Mouse (Mus musculus) embryonic facial prominence, embryonic 14.5 days (tissue): Measurements from ENCODE around the gene Ttc29. TPM values are rescaled to one million over a fixed set of nuclear protein-coding genes. Genes with fewer than 3 reads are reported as not detected.

ENCODE experiments used
- ATAC-seq: fragments of 200-750 bp; cut with Nextera tagmentation; 2 replicates; pipeline ENCODE4 v1.8.0; 2017; ENCODE audit warnings: low read depth, moderate number of reproducible peaks, moderate TSS enrichment
- DNase-seq: peaks from one replicate; pipeline ENCODE4 v3.0.0-alpha.2; 2015; ENCODE audit warnings: low spot score
- H3K27ac ChIP-seq: fragments of 300-500 bp; sonication (generic); replicated peaks from 2 replicates; pipeline ENCODE4 v1.5.1; 2014; ENCODE audit warnings: low read depth, mild to moderate bottlenecking, low read length, moderate library complexity
- H3K27me3 ChIP-seq: fragments of 300-500 bp; sonication (generic); replicated peaks from 2 replicates; pipeline ENCODE4 v1.6.1; 2014; ENCODE audit warnings: low read length; ENCODE audit not compliant: control insufficient read depth, insufficient read depth
- H3K36me3 ChIP-seq: fragments of 300-500 bp; sonication (generic); 2 replicates; pipeline ENCODE4 v1.6.1; 2014; ENCODE audit warnings: low read length, mixed read lengths; ENCODE audit not compliant: control insufficient read depth, insufficient read depth
- H3K4me1 ChIP-seq: fragments of 300-500 bp; sonication (generic); 2 replicates; pipeline ENCODE4 v1.6.1; 2014; ENCODE audit warnings: antibody characterized with exemption, low read length; ENCODE audit not compliant: control insufficient read depth, insufficient read depth
- H3K4me2 ChIP-seq: fragments of 300-500 bp; sonication (generic); 2 replicates; pipeline ENCODE4 v1.6.1; 2014; ENCODE audit warnings: low read depth, mild to moderate bottlenecking, low read length, moderate library complexity, mixed read lengths
- H3K4me3 ChIP-seq: fragments of 300-500 bp; sonication (generic); 2 replicates; pipeline ENCODE4 v1.5.1; 2014; ENCODE audit warnings: low read depth, mild to moderate bottlenecking, low read length
- H3K9ac ChIP-seq: fragments of 300-500 bp; sonication (generic); 2 replicates; pipeline ENCODE4 v1.6.1; 2014; ENCODE audit warnings: low read depth, mild to moderate bottlenecking, low read length, moderate library complexity, mixed read lengths
- H3K9me3 ChIP-seq: fragments of 300-500 bp; sonication (generic); 2 replicates; pipeline ENCODE4 v1.6.1; 2016; ENCODE audit warnings: low read length; ENCODE audit not compliant: control insufficient read depth
- WGBS: fragments of 180-500 bp; shearing (Covaris S2); extraction: QIAGEN DNeasy Blood & Tissue Kit; methylation state at CpG from one replicate; pipeline ENCODE4 v1.1.7; 2014; 5-methylcytosine and 5-hydroxymethylcytosine counted together
- polyA plus RNA-seq: library from polyadenylated mRNA; unstranded; fragments of >200 nt; fragmentation: Nextera tagmentation; extraction: Ambion mirVana; gene quantifications from 2 replicates; pipeline ENCODE4 v1.2.1, GENCODE M21; 2014

Gene Ttc29
- polyA plus RNA-seq, 1 experiment from 2014 or later: 2.2 TPM

GRCm38 (mm10) chr8:78419272-78419671 lies 206.2 kb downstream of the Ttc29 start:
- DNase-seq (no peak), ATAC-seq (no peak)
- Histone ChIP-seq H3K4me3 (no peak overlapping the region), H3K4me1 (peaks cover 7% of the 10 kb centered on the region), H3K27me3 (peaks cover 53% of the 10 kb centered on the region), H3K9me3 (no peaks in the 10 kb centered on the region), H3K27ac (no peak overlapping the region), H3K9ac (no peak overlapping the region), H3K36me3 (no peaks in the 10 kb centered on the region), H3K4me2 (peak overlapping the region; percentile 71)
- WGBS: 18% methylated on average over 4 of the region's 4 CpGs

- H3K4me3 ChIP-seq: peak overlapping the region; percentile 36
- DNase-seq: peak; percentile 35
- peak overlapping the region; percentile 71 for H3K4me2 ChIP-seq
- H3K4me1 ChIP-seq: peaks cover 7% of the 10 kb centered on the region
- peak; percentile 60; the same call in 1 of the 2 replicates for ATAC-seq
- H3K9ac ChIP-seq: 0 out of 2 replicates have a peak overlapping the region, but pooled peaks have one; percentile 12
- no peaks in the 10 kb centered on the region for H3K9me3 ChIP-seq
- WGBS: 0% methylated on average over 18 of the region's 19 CpGs
- no peak overlapping the region for H3K27ac ChIP-seq
- H3K36me3 ChIP-seq: no peaks in the 10 kb centered on the region
- H3K27me3 ChIP-seq: peaks cover 60% of the 10 kb centered on the region
Observed at GRCm38 (mm10) chr8:78420101-78420503, 207.0 kb downstream of the Ttc29 start.

- Histone ChIP-seq H3K4me2 (no peak overlapping the region), H3K36me3 (no peaks in the 10 kb centered on the region), H3K27ac (no peak overlapping the region), H3K4me1 (peaks cover 7% of the 10 kb centered on the region), H3K4me3 (no peak overlapping the region), H3K27me3 (peaks cover 86% of the 10 kb centered on the region), H3K9ac (no peak overlapping the region), H3K9me3 (no peaks in the 10 kb centered on the region)
- DNase-seq (no peak), ATAC-seq (no peak)
- 0% methylated on average over 1 of the region's 1 CpGs for WGBS
Observed at GRCm38 (mm10) chr8:78423937-78424336, 210.8 kb downstream of the Ttc29 start.

- no peaks in the 10 kb centered on the region for H3K9me3 ChIP-seq
- no peak overlapping the region for H3K27ac ChIP-seq
- DNase-seq (no peak), ATAC-seq (no peak)
- peaks cover 86% of the 10 kb centered on the region for H3K27me3 ChIP-seq
- under 1% methylated on average over 10 of the region's 10 CpGs for WGBS
- H3K9ac ChIP-seq: no peak overlapping the region
- no peaks in the 10 kb centered on the region for H3K36me3 ChIP-seq
- H3K4me3 ChIP-seq: no peak overlapping the region
- no peaks in the 10 kb centered on the region for H3K4me1 ChIP-seq
- 0 out of 2 replicates have a peak overlapping the region, but pooled peaks have one; percentile 7 for H3K4me2 ChIP-seq
Observed at GRCm38 (mm10) chr8:78426455-78426854, 213.4 kb downstream of the Ttc29 start.

GRCm38 (mm10) chr8:78426875-78427768 lies 214.0 kb downstream of the Ttc29 start:
- WGBS: 1% methylated on average over 31 of the region's 32 CpGs
- 0 out of 2 replicates have a peak overlapping the region, but pooled peaks have one; percentile 7 for H3K4me2 ChIP-seq
- ATAC-seq (0 out of 2 replicates have a peak, but pooled peaks have one; percentile 9), DNase-seq (no peak)
- no peak overlapping the region for H3K27ac ChIP-seq
- H3K4me3 ChIP-seq: no peak overlapping the region
- no peak overlapping the region for H3K9ac ChIP-seq
- H3K27me3 ChIP-seq: peaks cover 86% of the 10 kb centered on the region
- no peaks in the 10 kb centered on the region for H3K36me3 ChIP-seq
- no peaks in the 10 kb centered on the region for H3K9me3 ChIP-seq
- H3K4me1 ChIP-seq: no peaks in the 10 kb centered on the region

GRCm38 (mm10) chr8:78427769-78428130 lies 214.7 kb downstream of the Ttc29 start:
- ATAC-seq (no peak), DNase-seq (no peak)
- Histone ChIP-seq H3K4me3 (no peak overlapping the region), H3K4me2 (0 out of 2 replicates have a peak overlapping the region, but pooled peaks have one; percentile 6), H3K9ac (no peak overlapping the region), H3K27me3 (peaks cover 86% of the 10 kb centered on the region), H3K27ac (no peak overlapping the region), H3K9me3 (no peaks in the 10 kb centered on the region), H3K4me1 (no peaks in the 10 kb centered on the region), H3K36me3 (no peaks in the 10 kb centered on the region)
- under 1% methylated on average over 8 of the region's 8 CpGs for WGBS

GRCm38 (mm10) chr8:78428148-78428547 lies 215.1 kb downstream of the Ttc29 start:
- DNase-seq (no peak), ATAC-seq (no peak)
- Histone ChIP-seq H3K27me3 (peaks cover 86% of the 10 kb centered on the region), H3K9ac (no peak overlapping the region), H3K4me1 (no peaks in the 10 kb centered on the region), H3K9me3 (no peaks in the 10 kb centered on the region), H3K36me3 (no peaks in the 10 kb centered on the region), H3K4me2 (no peak overlapping the region), H3K4me3 (no peak overlapping the region), H3K27ac (no peak overlapping the region)
- 2% methylated on average over 11 of the region's 11 CpGs for WGBS

GRCm38 (mm10) chr8:78431356-78431755 lies 218.3 kb downstream of the Ttc29 start:
- Histone ChIP-seq H3K9ac (no peak overlapping the region), H3K4me3 (no peak overlapping the region), H3K4me2 (no peak overlapping the region), H3K4me1 (peaks cover 3% of the 10 kb centered on the region; the same call in 1 of the 2 replicates), H3K9me3 (no peaks in the 10 kb centered on the region), H3K36me3 (no peaks in the 10 kb centered on the region), H3K27ac (no peak overlapping the region), H3K27me3 (peaks cover 93% of the 10 kb centered on the region)
- DNase-seq (peak; percentile 87), ATAC-seq (no peak)
- 1% methylated on average over 4 of the region's 4 CpGs for WGBS
